Mouse (Mus musculus) cerebellum, adult 18-20 months (tissue): ENCODE measurements at regions not wholly inside any gene's neighbourhood (a gene's known extent, or its start where the extent isn't known, plus 50 kb on each side); places are given as distances from the start of the nearest gene placed in this dataset.

Experiments
- DNase-seq, 2 experiments: peaks; one replicate each; pipeline ENCODE4 v3.0.0; 2021

- no peak for DNase-seq
Observed at GRCm38 (mm10) chr4:125938186-125938585, 86.2 kb upstream of the Csf3r start.

GRCm38 (mm10) chr4:125941266-125941665 lies 83.1 kb upstream of the Csf3r start:
- no peak for DNase-seq

DNA sequence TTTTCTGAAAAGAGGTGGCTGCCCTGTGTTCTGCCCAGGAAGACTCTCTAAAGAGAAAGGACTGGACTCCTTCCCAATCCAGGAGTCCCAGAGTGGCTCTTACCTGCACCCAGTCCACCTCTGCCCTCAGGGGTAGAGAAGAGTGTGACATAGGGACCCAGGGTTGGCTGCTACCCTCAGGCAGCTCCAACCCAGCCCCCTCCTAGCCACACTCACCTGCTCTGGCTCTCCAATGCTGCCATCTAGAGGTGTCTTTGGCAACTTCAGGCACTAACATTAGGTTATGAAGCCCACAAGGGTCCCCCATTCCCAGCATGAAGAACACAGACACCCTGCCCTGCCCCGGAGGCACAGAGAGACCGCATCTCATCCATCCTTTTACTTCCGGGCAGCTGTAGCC lies 82.4 kb upstream of the Csf3r start:
- peak; percentile 6 to 20 for DNase-seq

DNA sequence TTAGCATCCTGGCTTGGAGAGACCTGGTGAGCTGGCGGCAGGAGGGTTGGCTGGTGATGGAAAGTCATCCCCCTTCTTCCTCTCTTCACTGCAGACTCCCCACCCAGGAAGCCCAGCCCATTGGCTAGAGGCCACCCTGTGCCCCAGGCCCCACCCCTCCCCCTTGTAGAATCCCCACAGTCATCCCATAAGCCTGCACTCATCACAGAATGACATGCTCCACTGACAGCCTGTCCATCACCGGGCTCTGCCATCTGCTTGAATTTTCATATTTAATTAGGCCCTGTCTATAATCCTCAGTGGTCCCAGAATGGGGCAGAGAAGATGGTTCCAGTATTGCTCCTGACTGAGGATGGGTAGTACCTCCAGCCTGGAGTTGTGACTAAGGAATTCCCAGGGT lies 79.3 kb upstream of the Csf3r start:
- DNase-seq: no peak

DNA sequence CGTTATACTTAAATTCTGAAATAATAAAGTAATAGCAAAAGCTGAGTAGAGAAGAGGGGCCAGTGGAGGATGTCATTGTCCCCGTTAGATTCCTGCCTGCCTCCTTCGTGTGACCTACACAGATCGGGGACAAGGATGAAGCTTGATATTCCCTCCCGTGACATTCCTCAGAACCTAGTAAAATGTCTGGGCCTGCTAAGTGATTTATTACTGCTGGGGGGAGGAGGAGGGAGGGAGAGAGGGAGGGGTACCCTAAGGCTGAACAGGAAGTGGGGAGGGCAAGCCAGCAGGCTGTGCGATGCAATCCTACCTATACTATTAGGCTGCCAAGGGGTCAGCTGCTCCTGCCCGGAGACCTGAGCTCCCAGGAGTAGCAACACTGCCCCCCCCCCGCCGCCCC lies 64.9 kb upstream of the Csf3r start:
- no peak for DNase-seq

DNA sequence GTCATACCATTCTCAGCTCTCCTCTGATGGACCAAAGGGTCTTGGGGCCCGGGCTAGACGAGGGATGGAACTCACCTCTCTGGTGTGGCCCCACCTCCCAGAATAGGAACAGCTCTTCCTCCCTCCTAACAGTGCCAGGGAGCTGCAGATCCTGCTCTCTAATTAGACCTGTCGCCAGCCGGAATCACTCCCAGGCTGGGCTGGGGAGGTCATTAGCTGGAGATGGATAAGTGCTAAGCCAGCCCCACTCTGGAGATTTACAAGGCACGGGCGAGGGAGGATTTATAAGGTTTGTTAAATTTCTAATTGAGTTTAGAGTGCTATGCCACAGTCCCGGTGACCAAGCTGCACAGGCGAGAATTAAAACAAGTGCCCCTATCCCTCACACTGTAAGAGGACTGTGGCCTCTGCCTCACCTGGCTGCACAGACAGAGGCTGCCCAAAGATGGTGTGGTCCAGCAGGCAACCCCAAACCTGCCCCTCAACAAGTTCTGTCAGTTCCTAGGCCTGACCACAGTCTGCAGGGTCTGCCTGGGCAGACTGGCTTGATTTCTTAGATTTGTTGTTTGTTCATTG lies 63.6 kb upstream of the Csf3r start:
- DNase-seq: no peak

DNA sequence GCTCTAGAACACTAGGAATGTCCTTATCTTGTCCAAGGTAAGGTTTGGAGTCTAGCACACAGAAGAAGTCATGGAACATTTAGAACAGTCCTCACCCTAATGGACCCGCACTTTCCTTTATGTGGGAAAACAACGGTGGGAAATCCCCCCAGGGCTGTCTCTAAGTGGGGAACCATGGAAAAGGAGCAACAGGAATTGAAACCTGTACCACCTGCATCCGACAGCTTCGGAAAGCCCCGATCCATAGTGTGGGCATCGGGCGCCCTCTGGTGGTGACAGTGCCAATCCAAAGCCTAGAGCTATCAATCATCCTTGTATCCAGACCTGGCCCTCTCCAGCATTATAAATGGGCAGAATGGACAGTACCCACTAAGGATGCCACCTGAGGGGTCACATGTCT lies 61.7 kb upstream of the Csf3r start:
- DNase-seq: peak; percentile 73 to 85
